Mouse (Mus musculus) cortical plate, adult 2 months (tissue): Measurements from ENCODE around the gene Susd2.

ENCODE experiments used
- CTCF ChIP-seq: fragments of 200-500 bp; IDR thresholded peaks from 2 replicates; pipeline ENCODE4 v1.5.1; 2011; ENCODE audit warnings: mild to moderate bottlenecking, control low read depth, low read length; ENCODE audit not compliant: insufficient read depth; ENCODE audit errors: extremely low read depth
- POLR2A ChIP-seq: fragments of 200-500 bp; IDR thresholded peaks from 2 replicates; pipeline ENCODE4 v1.6.1; 2011; ENCODE audit warnings: mild to moderate bottlenecking, low read length, control low read depth; ENCODE audit not compliant: insufficient read depth; ENCODE audit errors: extremely low read depth

- TF ChIP-seq POLR2A (no peak), CTCF (no peak)
Measured at GRCm38 (mm10) chr10:75645616-75646015, 1.8 kb upstream of the Susd2 start.
